Mouse (Mus musculus): ENCODE measurements around the gene Phf10. TPM values are rescaled to one million over a fixed set of nuclear protein-coding genes. Genes with fewer than 3 reads are reported as not detected.
"Not testable (repeated sequence)": the region's sequence is repeated elsewhere in the genome, so short reads cannot be mapped to it uniquely, and the experiment has no call there.

The Phf10 gene
- polyA plus RNA-seq, 1 experiment from 2014 or later = 20.5 TPM

GRCm38 (mm10) chr17:14935280-14935679, 25.8 kb downstream of the Phf10 start:
- H3K4me2 ChIP-seq; H3K36me3 ChIP-seq (ENCODE audit: poor library complexity, severe bottlenecking); H3K27ac ChIP-seq; H3K27me3 ChIP-seq; H3K9ac ChIP-seq; H3K9me3 ChIP-seq (replicated peaks); ATAC-seq; H3K4me1 ChIP-seq; H3K4me3 ChIP-seq: not testable (repeated sequence)
- 89% methylated on average over 14 of the region's 14 CpGs for WGBS

- 90% methylated on average over 5 of the region's 5 CpGs for WGBS
- no peak for ATAC-seq
- Histone ChIP-seq H3K27ac (no peak overlapping the region), H3K9ac (no peak overlapping the region), H3K4me1 (no peaks in the 10 kb centered on the region), H3K9me3 (replicated peaks) (no peaks in the 10 kb centered on the region), H3K36me3 (ENCODE audit: poor library complexity, severe bottlenecking) (no peaks in the 10 kb centered on the region), H3K4me2 (no peak overlapping the region), H3K27me3 (no peaks in the 10 kb centered on the region), H3K4me3 (no peak overlapping the region)
Measured at GRCm38 (mm10) chr17:14931469-14931868, 29.6 kb downstream of the Phf10 start.

- ATAC-seq = no peak
- H3K36me3 ChIP-seq (ENCODE audit: poor library complexity, severe bottlenecking) = no peaks in the 10 kb centered on the region
- no peaks in the 10 kb centered on the region for H3K9me3 ChIP-seq (replicated peaks)
- WGBS = 90% methylated on average over 7 of the region's 7 CpGs
- no peaks in the 10 kb centered on the region for H3K27me3 ChIP-seq
- no peak overlapping the region for H3K4me3 ChIP-seq
- no peak overlapping the region for H3K27ac ChIP-seq
- H3K4me2 ChIP-seq = no peak overlapping the region
- H3K4me1 ChIP-seq = no peaks in the 10 kb centered on the region
- H3K9ac ChIP-seq = no peak overlapping the region
Measured at GRCm38 (mm10) chr17:14930697-14931096, 30.4 kb downstream of the Phf10 start.

- ATAC-seq = no peak
- Histone ChIP-seq H3K9ac (no peak overlapping the region), H3K4me1 (no peaks in the 10 kb centered on the region), H3K27me3 (no peaks in the 10 kb centered on the region), H3K27ac (no peak overlapping the region), H3K4me3 (no peak overlapping the region), H3K36me3 (ENCODE audit: poor library complexity, severe bottlenecking) (no peaks in the 10 kb centered on the region), H3K4me2 (no peak overlapping the region), H3K9me3 (replicated peaks) (no peaks in the 10 kb centered on the region)
- 56% methylated on average over 5 of the region's 5 CpGs for WGBS
Measured at GRCm38 (mm10) chr17:14928631-14929030, 32.4 kb downstream of the Phf10 start.

- no peaks in the 10 kb centered on the region for H3K36me3 ChIP-seq (ENCODE audit: poor library complexity, severe bottlenecking)
- H3K9me3 ChIP-seq (replicated peaks) = no peaks in the 10 kb centered on the region
- H3K27me3 ChIP-seq = no peaks in the 10 kb centered on the region
- no peak overlapping the region for H3K9ac ChIP-seq
- no peak for ATAC-seq
- no peaks in the 10 kb centered on the region for H3K4me1 ChIP-seq
- H3K4me2 ChIP-seq = no peak overlapping the region
- WGBS = 83% methylated on average over 8 of the region's 8 CpGs
- no peak overlapping the region for H3K4me3 ChIP-seq
- no peak overlapping the region for H3K27ac ChIP-seq
Measured at GRCm38 (mm10) chr17:14927644-14928218, 33.3 kb downstream of the Phf10 start.

- no peak for ATAC-seq
- H3K4me3 ChIP-seq = no peak overlapping the region
- H3K9me3 ChIP-seq (replicated peaks) = no peaks in the 10 kb centered on the region
- no peaks in the 10 kb centered on the region for H3K27me3 ChIP-seq
- no peak overlapping the region for H3K4me2 ChIP-seq
- no peak overlapping the region for H3K9ac ChIP-seq
- H3K4me1 ChIP-seq = no peaks in the 10 kb centered on the region
- WGBS = 72% methylated on average over 6 of the region's 6 CpGs
- H3K36me3 ChIP-seq (ENCODE audit: poor library complexity, severe bottlenecking) = no peaks in the 10 kb centered on the region
- no peak overlapping the region for H3K27ac ChIP-seq
Measured at GRCm38 (mm10) chr17:14921582-14921981, 39.5 kb downstream of the Phf10 start.

DNA sequence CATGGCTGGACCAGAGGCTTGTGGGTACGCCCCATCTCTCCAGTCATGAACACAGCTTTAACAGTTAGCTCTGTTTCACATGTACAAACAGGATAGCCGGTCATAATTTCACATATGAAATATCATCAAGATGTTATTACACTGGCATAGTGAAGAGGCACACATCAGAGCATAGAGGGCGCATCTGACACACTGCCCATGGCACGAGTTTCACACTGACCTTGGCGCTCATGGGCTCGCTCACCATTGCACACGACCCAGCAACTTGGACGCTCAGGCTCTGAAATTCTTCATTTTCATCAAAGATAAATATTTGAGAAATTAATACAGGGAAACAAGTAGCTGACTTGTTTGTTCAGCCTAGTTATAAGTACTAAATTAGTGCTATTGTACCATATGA, 43.2 kb downstream of the Phf10 start:
- 93% methylated on average over 8 of the region's 8 CpGs for WGBS
- Histone ChIP-seq H3K27me3 (no peaks in the 10 kb centered on the region), H3K4me1 (no peaks in the 10 kb centered on the region), H3K9ac (no peak overlapping the region), H3K27ac (no peak overlapping the region), H3K4me3 (no peak overlapping the region), H3K4me2 (no peak overlapping the region), H3K9me3 (replicated peaks) (no peaks in the 10 kb centered on the region), H3K36me3 (ENCODE audit: poor library complexity, severe bottlenecking) (no peaks in the 10 kb centered on the region)
- ATAC-seq = no peak

DNA sequence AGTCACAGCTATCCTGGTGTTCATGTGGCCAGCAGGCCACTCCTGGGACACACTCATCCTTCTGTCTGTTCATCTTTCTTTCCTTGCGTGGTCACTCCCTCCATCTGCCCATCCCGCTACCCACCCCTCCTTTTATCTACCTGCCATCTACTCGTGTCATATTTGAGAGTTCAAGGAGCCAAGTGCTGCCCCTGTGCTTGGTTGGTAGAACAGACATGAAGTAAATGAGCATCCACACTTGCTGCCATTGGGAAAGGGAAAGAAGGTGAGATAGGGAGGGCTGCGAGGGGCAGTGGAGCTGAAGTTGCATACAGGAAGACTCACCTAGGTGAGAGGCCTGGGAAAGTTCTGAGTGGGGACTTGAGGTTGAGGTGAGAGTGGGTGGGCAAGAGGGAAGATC, 46.7 kb downstream of the Phf10 start:
- H3K4me3 ChIP-seq = no peak overlapping the region
- no peak overlapping the region for H3K27ac ChIP-seq
- no peak overlapping the region for H3K9ac ChIP-seq
- no peaks in the 10 kb centered on the region for H3K9me3 ChIP-seq (replicated peaks)
- H3K36me3 ChIP-seq (ENCODE audit: poor library complexity, severe bottlenecking) = no peaks in the 10 kb centered on the region
- H3K4me1 ChIP-seq = no peaks in the 10 kb centered on the region
- no peaks in the 10 kb centered on the region for H3K27me3 ChIP-seq
- WGBS = 90% methylated on average over 4 of the region's 4 CpGs
- H3K4me2 ChIP-seq = no peak overlapping the region
- no peak for ATAC-seq

- H3K36me3 ChIP-seq (ENCODE audit: poor library complexity, severe bottlenecking) = no peaks in the 10 kb centered on the region
- WGBS = 88% methylated on average over 8 of the region's 8 CpGs
- H3K27me3 ChIP-seq = no peaks in the 10 kb centered on the region
- H3K4me2 ChIP-seq = no peak overlapping the region
- no peaks in the 10 kb centered on the region for H3K4me1 ChIP-seq
- H3K9me3 ChIP-seq (replicated peaks) = no peaks in the 10 kb centered on the region
- no peak overlapping the region for H3K4me3 ChIP-seq
- no peak overlapping the region for H3K9ac ChIP-seq
- no peak for ATAC-seq
- no peak overlapping the region for H3K27ac ChIP-seq
Measured at GRCm38 (mm10) chr17:14912981-14913380, 48.1 kb downstream of the Phf10 start.

GRCm38 (mm10) chr17:14912420-14912819, 48.7 kb downstream of the Phf10 start:
- WGBS = 51% methylated on average over 6 of the region's 6 CpGs
- H3K4me3 ChIP-seq = no peak overlapping the region
- H3K4me1 ChIP-seq = no peaks in the 10 kb centered on the region
- no peak for ATAC-seq
- H3K4me2 ChIP-seq = no peak overlapping the region
- H3K27ac ChIP-seq = no peak overlapping the region
- no peaks in the 10 kb centered on the region for H3K27me3 ChIP-seq
- no peak overlapping the region for H3K9ac ChIP-seq
- no peaks in the 10 kb centered on the region for H3K9me3 ChIP-seq (replicated peaks)
- no peaks in the 10 kb centered on the region for H3K36me3 ChIP-seq (ENCODE audit: poor library complexity, severe bottlenecking)

DNA sequence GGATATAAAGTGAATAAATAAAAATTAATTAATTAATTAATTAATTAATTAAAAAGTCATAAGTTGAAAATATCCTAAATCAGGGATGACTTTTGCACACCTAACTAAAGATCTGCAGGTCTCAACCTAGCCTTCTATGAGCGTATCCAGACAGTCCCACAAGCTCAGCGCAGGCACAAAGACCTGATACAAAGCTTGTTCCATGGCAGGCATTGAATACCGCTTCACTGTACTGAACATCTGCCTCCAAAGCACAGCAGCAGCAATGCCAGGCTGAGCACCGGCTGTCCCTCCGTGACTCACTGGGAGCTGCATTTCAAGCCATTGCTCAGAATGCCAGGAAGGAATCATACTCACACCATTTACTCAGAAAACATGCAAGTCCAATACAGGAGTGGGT, 50.3 kb downstream of the Phf10 start:
- Histone ChIP-seq H3K27ac (no peak overlapping the region), H3K9ac (no peak overlapping the region), H3K4me3 (no peak overlapping the region), H3K27me3 (no peaks in the 10 kb centered on the region), H3K36me3 (ENCODE audit: poor library complexity, severe bottlenecking) (no peaks in the 10 kb centered on the region), H3K4me2 (no peak overlapping the region), H3K9me3 (replicated peaks) (no peaks in the 10 kb centered on the region), H3K4me1 (no peaks in the 10 kb centered on the region)
- no peak for ATAC-seq
- 91% methylated on average over 5 of the region's 5 CpGs for WGBS

- no peak overlapping the region for H3K27ac ChIP-seq
- H3K36me3 ChIP-seq (ENCODE audit: poor library complexity, severe bottlenecking) = no peaks in the 10 kb centered on the region
- no peaks in the 10 kb centered on the region for H3K4me1 ChIP-seq
- no peak overlapping the region for H3K4me2 ChIP-seq
- ATAC-seq = no peak
- H3K9me3 ChIP-seq (replicated peaks) = no peaks in the 10 kb centered on the region
- H3K9ac ChIP-seq = no peak overlapping the region
- no peaks in the 10 kb centered on the region for H3K27me3 ChIP-seq
- no peak overlapping the region for H3K4me3 ChIP-seq
- WGBS = 84% methylated on average over 5 of the region's 5 CpGs
Measured at GRCm38 (mm10) chr17:14909331-14909730, 51.7 kb downstream of the Phf10 start.

- Histone ChIP-seq H3K27ac (no peak overlapping the region), H3K4me1 (no peaks in the 10 kb centered on the region), H3K36me3 (ENCODE audit: poor library complexity, severe bottlenecking) (no peaks in the 10 kb centered on the region), H3K9me3 (replicated peaks) (no peaks in the 10 kb centered on the region), H3K4me3 (no peak overlapping the region), H3K4me2 (no peak overlapping the region), H3K27me3 (no peaks in the 10 kb centered on the region), H3K9ac (no peak overlapping the region)
- no peak for ATAC-seq
- 71% methylated on average over 12 of the region's 12 CpGs for WGBS
Measured at GRCm38 (mm10) chr17:14907136-14907535, 53.9 kb downstream of the Phf10 start.

Measured in forebrain, embryonic 13.5 days (tissue).